Mouse (Mus musculus) lung, adult 2 months (tissue): ENCODE results near the gene Cdhr5.

Experiments used
- CTCF ChIP-seq: fragments of 200-500 bp; IDR thresholded peaks from 2 replicates; pipeline ENCODE4 v1.5.1; 2011; ENCODE audit warnings: mild to moderate bottlenecking, low read length, control low read depth; ENCODE audit not compliant: insufficient read depth
- POLR2A ChIP-seq: fragments of 200-500 bp; IDR thresholded peaks from 2 replicates; pipeline ENCODE4 v1.6.1; 2011; ENCODE audit warnings: low read depth, mild to moderate bottlenecking, control low read depth, low read length, borderline replicate concordance; ENCODE audit errors: extremely low read depth

GRCm38 (mm10) chr7:141231111-141231510 is 45.5 kb downstream of the Cdhr5 start:
- no peak for TF ChIP-seq POLR2A
- no peak for TF ChIP-seq CTCF
